Mouse (Mus musculus) cerebellum, postnatal 36 days (tissue): ENCODE results near the gene Angptl7.

Source experiments
- DNase-seq, 2 experiments: peaks; one replicate each; pipeline ENCODE4 v3.0.0; 2021 to 2022; ENCODE audit warnings: mixed read lengths in 2 of 2

The Angptl7 gene

GRCm38 (mm10) chr4:148448179-148448852 is 51.9 kb downstream of the Angptl7 start, which contains the start of gene Mtor:
Gene Mtor, plus strand, starts transcription at chr4:148448611.
- peak; percentile 91 to 92 for DNase-seq
